Mouse (Mus musculus) heart, postnatal 0 days (tissue): ENCODE measurements at regions not wholly inside any gene's neighbourhood (a gene's known extent, or its start where the extent isn't known, plus 50 kb on each side); places are given as distances from the start of the nearest gene placed in this dataset.

Experiments used
- CTCF ChIP-seq: IDR thresholded peaks from 2 replicates; pipeline ENCODE4 v1.5.1; 2016; ENCODE audit warnings: antibody characterized with exemption, control low read depth, low read depth
- EP300 ChIP-seq: IDR thresholded peaks from 2 replicates; pipeline ENCODE4 v1.6.1; 2016; ENCODE audit warnings: antibody characterized with exemption, low read depth

GRCm38 (mm10) chr16:8002339-8003089 lies 422.4 kb downstream of the Tmem114 start:
- TF ChIP-seq CTCF (no peak), EP300 (no peak)
